Mouse (Mus musculus): ENCODE results near the gene Uhmk1. TPM values are rescaled to one million over a fixed set of nuclear protein-coding genes. Genes with fewer than 3 reads are reported as not detected.
"Not testable (repeated sequence)": the region's sequence is repeated elsewhere in the genome, so short reads cannot be mapped to it uniquely, and the experiment has no call there.

Gene Uhmk1
- total RNA-seq (2021) = 100 to 1,000 TPM; 145 to 147 TPM
- long read RNA-seq, full-length matches to known transcripts = 5 of 15 reads
- long read RNA-seq, partial matches to known transcripts = 0 of 15 reads
- long read RNA-seq, other reads (novel, unspliced or antisense) = 10 of 15 reads

GRCm38 (mm10) chr1:170214757-170215522 lies at the start of gene Uhmk1:
Gene Uhmk1 (minus strand): TSS chr1:170215397.
- peak; percentile 85 to 90 for DNase-seq (ENCODE audit: low spot score in 2 of 2)

DNA sequence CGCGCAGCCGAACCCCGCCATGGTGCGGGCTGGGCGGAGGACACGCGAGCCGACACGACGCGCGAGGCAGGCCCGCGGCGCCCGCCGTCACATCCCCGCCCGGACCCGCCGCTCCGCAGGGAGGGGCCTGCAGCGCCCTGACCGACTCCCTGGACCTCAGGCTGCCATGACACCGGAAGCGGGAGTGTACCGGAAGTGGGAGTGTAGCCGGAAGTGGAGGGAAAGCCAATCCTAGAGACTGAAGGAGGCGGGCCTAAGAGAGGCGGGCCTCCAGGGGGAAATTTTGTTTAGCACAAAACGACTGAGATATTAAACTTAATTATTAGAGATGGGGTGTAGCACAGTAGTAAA lies 40.3 kb upstream of the Uhmk1 start:
- DNase-seq (ENCODE audit: low spot score in 2 of 2) = peak; percentile 84

DNA sequence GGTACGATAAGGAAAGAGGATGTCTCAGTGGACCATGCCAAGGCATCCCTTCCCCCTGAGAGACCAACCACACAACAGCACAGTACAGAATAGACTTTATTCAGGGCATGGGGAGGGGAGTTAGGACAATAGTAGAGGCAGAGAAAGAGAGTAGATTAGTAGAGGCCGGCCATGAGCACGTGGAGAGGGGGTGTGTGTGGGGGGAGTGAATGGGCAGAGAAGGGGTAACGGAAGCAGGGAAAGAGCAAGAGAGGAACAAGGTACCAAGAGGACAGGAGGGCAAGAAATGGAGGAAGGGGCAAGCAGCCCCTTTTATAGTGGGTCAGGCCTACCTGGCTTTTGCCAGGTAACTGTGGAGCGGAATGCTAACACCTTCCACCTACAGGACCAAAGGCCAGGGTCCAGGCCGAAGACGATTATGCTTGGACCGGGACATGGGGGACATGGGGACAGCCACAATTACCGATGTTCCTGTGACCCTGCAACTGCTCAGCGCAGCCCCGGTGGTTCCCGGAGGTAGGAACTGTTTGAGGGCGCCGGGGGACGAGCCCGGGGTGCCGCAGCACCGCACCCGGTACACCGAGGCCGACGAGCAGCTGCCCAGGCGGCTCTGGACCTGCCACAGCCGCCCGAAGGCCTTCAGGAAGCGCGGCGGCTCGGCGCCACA lies 39.8 kb upstream of the Uhmk1 start:
- no peak for DNase-seq (ENCODE audit: low spot score in 2 of 2)

DNA sequence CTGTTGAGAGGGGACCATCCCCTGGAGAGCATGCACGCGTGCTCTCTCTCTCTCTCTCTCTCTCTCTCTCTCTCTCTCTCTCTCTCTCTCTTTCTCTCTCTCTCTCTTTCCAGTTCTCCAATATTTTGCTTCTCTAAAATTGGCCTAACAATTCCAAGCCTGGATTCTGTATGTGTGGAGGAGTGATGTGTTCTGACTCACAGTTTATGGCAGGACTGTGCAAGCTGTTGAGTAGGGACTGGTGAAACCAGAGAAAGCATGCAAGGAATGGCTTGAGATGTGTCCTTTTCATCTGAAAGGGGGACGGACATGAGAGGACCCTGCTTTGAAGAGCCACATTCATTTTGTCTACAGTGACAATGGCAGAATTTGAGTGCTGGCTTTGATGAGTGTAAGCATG lies 29.8 kb upstream of the Uhmk1 start:
- DNase-seq (ENCODE audit: low spot score in 2 of 2) = no peak

DNA sequence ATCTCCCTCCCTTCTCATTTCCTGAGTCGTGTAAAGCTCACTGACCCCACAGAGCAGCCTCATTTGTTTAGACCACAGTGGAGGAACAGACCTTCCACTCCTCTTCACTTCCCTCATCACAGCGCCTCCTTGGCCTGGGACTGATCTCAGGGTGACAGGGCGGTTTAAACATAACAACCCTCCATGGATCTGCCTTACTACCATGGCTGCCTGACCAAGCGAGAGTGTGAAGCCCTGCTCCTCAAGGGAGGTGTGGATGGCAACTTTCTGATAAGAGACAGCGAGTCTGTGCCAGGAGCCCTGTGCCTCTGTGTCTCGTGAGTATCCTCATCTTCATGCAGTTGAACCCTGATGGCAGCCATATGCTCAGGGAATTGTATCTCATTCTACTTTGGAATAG lies 17.5 kb upstream of the Uhmk1 start, which contains the start of gene Sh2d1b2:
TSS of gene Sh2d1b2 (plus strand) at position 62 of the 400 bp plus-strand sequence.
- not testable (repeated sequence) for DNase-seq (ENCODE audit: low spot score in 2 of 2)

DNA sequence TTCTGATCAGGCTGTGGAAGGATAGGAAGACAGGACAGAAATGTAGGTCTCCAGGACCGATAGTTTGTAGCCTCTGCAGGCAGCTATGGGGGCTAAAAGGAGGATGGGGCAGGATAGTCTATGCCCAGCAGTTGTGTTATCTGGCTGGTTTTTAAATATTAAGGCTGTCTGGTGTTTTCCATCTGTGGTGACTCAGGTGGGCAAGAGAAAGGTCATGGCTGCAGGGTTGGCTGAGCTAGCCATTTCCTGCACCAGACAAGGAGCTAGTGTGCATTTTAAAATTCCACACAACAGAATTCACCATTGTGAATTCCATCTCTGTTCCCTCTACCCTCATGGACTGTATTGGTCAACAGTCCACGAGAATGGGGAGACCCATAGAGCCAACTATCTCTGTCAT lies 8.1 kb upstream of the Uhmk1 start:
- DNase-seq (ENCODE audit: low spot score in 2 of 2) = no peak

GRCm38 (mm10) chr1:170220351-170220750 lies 5.2 kb upstream of the Uhmk1 start:
- DNase-seq (ENCODE audit: low spot score in 2 of 2) = no peak

DNA sequence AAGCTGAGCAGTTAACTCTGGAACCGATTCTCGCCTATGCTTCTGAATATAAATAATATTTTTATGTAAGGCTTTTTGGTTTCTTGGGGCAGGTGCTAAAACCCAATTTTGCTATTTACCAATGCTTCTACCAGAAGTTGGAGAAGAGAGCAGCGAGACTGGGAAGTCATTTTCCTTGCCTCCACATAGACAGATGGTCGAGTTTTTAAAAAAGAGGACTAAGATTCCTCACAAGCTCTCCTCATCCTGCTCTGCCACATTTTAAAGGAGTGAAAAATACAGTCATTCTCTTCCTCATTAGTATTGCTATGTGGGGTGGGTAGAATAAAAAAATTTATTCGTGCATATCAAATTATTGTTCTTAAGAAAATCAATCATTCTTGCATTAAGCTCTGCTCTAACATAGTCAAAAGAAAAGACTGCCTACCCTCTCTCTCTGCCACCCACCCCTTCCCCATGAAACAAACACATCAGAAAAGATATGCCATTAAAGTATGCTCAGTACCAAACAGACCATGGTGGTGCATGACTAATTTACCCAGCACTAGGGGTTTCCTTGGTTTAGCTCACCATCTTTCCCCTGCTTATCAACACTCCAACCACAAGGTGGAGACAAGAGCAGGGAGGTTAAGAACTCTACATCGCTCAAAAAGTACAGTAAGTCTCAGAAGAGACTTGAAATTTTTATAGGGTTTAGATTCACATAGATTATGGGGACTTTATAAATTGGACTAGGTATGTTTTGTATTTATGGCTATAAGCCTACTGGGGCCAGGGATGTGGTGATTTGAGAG lies 3.1 kb upstream of the Uhmk1 start:
- no peak for DNase-seq (ENCODE audit: low spot score in 2 of 2)

GRCm38 (mm10) chr1:170215590-170215989 lies 393 bp upstream of the Uhmk1 start:
- DNase-seq (ENCODE audit: low spot score in 2 of 2) = no peak

GRCm38 (mm10) chr1:170214383-170214756 lies 827 bp downstream of the Uhmk1 start:
- DNase-seq (ENCODE audit: low spot score in 2 of 2) = no peak

GRCm38 (mm10) chr1:170213181-170213879 lies 1.9 kb downstream of the Uhmk1 start:
- DNase-seq (ENCODE audit: low spot score in 2 of 2) = no peak

- no peak for DNase-seq (ENCODE audit: low spot score in 2 of 2)
Measured at GRCm38 (mm10) chr1:170206395-170206794, 8.8 kb downstream of the Uhmk1 start.

DNA sequence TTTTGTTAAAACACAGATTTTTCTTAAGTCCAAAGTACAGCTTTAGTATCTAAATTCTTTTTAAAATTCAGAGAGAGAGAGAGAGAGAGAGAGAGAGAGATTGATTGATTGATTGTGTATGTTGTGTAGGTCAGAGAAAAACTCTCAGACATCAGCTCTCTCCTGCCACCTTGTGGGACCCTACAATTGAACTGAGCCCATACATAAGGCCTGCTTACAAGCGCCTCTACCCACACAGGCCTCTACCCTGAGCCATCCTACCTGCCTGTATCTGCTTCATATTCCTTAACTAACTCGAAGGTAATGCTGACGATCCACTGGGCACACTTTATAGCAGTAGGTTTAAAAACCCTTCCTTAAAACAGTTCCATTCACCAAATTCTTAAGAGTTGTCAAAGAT lies 14.8 kb downstream of the Uhmk1 start:
- DNase-seq (ENCODE audit: low spot score in 2 of 2) = peak; percentile 28 to 39

DNA sequence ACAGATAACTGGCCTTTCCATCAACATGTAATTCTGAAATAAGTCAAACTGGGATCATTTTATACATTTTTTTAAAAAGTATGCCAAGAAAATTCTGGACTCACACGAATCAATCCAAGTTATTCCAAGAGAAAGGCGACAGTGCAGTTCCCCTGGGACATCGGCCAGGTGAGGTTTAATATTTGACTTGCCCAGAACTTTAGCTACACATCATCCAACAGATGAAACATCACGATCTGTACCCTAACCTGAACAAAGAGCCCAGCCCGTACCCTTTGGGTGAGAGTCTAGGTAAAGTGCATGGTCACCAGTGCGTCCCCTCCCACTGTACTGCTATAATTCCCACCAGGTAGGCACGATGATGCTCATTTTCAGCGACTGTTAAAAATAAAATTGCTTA lies 19.0 kb downstream of the Uhmk1 start:
- DNase-seq (ENCODE audit: low spot score in 2 of 2) = no peak

DNA sequence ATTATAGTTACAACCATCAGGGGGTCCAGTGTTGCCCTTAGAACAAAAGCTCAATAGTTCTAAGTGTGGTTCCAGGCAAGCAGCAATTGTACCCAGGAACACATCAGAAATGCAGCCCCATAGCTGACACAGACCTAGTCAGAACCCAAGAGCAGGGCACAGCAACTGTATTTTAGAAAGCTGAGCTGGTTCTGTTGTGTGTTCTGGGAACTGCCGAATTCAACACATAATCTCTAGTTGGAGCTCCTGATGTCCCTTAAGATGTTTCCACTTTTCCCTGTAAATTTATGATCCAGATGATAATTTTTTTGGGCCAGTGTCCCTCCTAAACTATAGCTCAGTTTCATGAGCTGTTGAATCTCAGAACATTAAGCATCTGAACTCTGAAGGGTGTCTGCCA lies 23.3 kb downstream of the Uhmk1 start:
- no peak for DNase-seq (ENCODE audit: low spot score in 2 of 2)

GRCm38 (mm10) chr1:170190225-170190624 lies 25.0 kb downstream of the Uhmk1 start:
- DNase-seq (ENCODE audit: low spot score in 2 of 2) = no peak

DNA sequence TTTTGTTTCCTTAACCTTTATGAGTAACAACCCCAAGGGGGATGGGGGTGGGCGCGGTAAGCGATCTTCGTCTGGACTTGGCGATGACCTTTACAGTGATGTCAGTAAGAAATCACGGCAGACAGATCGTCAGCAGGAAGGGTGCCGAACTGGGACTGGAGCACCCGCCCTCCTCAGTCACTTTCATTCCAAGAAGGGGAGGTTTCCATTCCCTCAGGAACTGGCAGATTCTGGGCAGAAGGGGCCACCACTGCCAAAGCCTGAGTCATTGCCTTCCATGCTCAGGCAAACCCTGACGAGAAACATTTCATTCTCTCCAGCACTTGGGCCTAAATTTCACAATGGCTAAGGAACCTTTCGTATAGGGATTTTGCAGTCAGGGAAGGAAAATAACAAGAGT lies 26.6 kb downstream of the Uhmk1 start:
- peak in 1 of 2 experiments; percentile 9 for DNase-seq (ENCODE audit: low spot score in 2 of 2)

DNA sequence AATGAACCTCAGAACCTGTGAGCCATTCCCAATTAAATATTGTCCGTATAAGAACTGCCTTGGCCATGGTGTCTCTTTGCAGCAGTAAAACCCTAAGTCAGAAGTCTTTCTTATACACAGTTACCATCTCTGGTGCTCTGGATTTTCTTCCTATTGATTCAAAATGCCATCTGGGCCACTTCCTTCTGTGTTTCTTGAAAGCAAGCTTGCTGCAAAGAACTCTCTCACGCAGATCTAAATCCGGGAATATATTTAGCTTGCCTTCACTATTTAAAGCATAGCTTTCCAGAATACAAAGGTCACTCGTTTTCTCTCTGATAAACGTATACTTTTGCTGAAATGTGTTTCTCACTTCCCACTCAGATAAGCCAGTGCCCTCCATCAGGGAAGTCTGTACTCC lies 28.7 kb downstream of the Uhmk1 start:
- no peak for DNase-seq (ENCODE audit: low spot score in 2 of 2)

DNA sequence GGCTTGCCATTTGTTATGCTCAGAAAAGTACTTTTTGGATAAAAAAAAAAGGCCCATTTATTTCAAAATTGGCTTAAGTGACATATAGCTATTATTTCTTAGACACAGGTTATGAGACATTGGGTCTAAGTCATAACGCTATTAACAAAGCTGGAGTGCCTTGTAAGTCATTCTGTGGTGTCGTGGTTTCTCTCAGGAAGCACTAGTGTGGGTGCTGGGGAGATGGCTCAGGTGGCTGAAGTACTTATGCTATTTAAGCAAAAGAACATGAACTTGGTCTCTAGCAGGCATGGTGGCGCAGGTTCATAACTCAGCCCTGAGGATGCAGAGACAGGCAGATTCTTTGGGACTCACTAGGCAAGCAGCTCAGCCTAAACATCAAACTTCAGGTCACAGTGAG lies 30.1 kb downstream of the Uhmk1 start:
- no peak for DNase-seq (ENCODE audit: low spot score in 2 of 2)

- DNase-seq (ENCODE audit: low spot score in 2 of 2) = no peak
Measured at GRCm38 (mm10) chr1:170182706-170183105, 32.5 kb downstream of the Uhmk1 start.

DNA sequence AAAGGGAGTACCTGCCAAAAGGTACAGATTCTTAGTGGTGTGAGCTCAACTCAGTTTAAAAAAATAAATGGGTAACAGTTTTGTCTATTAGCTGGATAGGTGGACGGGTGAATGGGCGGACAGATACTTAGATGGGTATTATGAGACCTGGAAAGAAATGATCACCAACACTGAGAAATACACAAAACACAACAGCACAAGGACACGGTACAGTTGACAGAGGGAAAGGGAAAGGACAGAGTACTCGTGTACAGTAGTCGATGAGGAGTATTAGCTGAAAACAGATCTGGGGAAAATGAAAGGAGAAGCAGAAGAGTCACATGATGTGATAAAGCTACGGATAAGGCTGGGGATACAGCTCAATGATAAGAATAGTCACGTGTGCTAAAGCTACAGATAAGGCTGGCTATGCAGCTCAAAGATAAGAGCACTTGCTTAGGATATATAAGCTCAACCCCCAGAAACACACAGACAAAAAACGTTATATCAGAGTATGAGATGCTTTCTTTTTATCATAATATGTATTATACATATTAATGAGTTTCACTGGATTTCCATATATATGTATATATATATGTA lies 38.4 kb downstream of the Uhmk1 start:
- no peak for DNase-seq (ENCODE audit: low spot score in 2 of 2)
